Mouse (Mus musculus): Measurements from ENCODE around the gene Efna4.
A peak's percentile ranks its signal among the peaks of the same experiment; 100 is the strongest.

The Efna4 gene

DNA sequence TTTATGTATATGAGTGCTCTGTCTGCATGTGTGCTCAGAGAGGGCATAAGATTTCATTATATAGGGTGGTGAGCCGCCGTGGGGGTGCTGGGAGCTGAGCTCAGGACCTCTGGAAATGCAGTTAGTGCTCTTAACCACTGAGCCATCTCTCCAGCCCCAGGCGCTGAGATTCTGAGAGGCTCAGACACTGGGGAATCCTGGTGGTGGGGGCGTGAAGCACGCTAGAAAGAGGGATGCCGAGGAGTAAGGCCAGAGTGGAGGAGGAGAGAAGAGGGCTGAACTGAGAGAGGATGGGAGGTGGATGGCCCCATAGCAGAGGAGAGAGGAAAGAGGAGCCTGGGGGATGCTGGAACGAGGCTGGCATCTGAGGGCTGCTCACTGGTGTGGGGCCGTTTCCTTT is 26.8 kb upstream of the Efna4 start:
- DNase-seq (ENCODE audit: inconsistent ontology term), result no peak

DNA sequence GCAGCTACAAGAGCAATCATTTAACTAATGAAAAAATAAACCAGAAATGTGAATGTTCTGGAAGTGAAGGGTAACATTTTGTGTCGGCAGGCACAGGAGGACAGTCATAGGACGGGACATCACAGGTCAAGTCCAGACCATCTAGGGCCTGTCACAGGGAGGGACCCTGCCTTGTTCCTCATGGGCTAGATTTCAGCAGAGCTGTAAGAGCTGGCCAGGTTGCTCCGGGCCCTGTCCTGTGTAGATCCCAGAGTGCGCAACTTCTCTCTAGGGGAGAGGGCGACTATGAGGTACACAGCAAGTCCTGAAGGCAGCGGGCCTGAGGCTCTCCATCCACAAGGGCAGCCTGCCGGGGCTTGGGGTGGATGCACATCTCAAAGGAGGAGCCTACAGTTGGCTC is 23.8 kb upstream of the Efna4 start, which contains the start of gene Dcst2:
Gene Dcst2 (plus strand): TSS at position 301 of the 400 bp plus-strand sequence.
- DNase-seq (ENCODE audit: inconsistent ontology term), result no peak

GRCm38 (mm10) chr3:89360237-89360636 is 22.4 kb upstream of the Efna4 start:
- DNase-seq (ENCODE audit: inconsistent ontology term), result no peak

DNA sequence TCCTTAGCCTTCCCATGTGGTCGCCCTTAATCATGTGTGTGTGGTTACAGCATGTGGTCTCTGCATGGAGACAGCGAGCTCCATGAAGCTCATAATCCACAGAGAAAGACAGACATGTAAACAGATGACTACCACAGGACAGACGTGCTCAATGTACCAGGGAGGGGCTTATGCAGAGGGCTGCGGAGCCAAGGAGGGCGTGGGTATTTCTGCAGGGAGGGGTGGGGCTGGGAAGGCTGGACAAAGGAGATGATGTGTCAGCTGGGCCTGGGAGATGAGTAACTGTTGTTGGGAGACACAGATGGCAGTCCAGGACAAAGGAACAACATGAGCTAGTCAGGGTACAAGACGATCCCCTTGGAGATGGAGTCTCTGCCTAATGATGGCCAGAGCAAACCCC is 21.8 kb upstream of the Efna4 start:
- peak; percentile 84 for DNase-seq (ENCODE audit: inconsistent ontology term)

DNA sequence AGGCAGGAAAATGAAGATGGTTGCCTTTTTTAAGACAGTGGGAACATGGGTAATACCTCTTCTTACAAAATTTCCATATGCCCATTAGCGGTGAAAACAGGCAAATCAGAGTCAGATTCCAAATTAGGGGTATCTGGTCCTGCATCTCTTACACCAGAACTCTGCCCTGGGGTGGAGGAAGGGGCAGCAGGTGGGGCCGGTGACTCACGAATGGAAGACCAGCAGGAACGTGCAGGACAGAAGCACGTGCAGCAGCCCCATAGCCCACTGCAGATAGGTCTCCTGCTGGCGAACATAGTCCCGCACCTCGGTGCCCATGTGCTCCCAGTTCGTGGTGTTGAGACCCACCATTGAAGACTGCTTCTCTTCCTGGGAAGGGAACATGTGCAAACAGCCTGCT is 18.2 kb upstream of the Efna4 start:
- no peak for DNase-seq (ENCODE audit: inconsistent ontology term)

GRCm38 (mm10) chr3:89355512-89355902 is 17.7 kb upstream of the Efna4 start:
- no peak for DNase-seq (ENCODE audit: inconsistent ontology term)

GRCm38 (mm10) chr3:89354816-89355511 is 17.1 kb upstream of the Efna4 start:
- DNase-seq (ENCODE audit: inconsistent ontology term), result peak; percentile 80

DNA sequence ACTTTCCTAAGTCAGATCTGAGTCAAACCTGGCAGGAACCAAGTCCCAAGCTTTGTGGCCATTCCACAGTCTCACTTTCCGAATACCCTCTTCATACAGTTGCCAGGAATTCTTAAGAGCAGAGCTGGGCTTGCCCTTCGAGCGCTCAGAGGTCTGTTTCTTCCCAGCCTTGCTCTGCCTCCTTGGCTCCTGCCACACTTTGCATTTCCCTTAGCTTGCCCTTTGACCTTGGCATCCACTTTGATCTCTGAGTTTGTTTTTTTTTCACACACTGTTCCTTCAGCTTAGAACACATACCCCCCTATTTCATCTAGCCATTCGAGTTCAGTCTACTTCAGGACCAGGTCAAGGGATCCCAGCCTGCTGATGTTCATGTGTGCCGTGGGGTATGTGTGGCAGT is 13.4 kb upstream of the Efna4 start:
- DNase-seq (ENCODE audit: inconsistent ontology term), result no peak

- peak; percentile 95 for DNase-seq (ENCODE audit: inconsistent ontology term)
Measured at GRCm38 (mm10) chr3:89349869-89350501, 12.2 kb upstream of the Efna4 start, which contains the start of gene Adam15. Adam15 (minus strand) TSS chr3:89349996.

DNA sequence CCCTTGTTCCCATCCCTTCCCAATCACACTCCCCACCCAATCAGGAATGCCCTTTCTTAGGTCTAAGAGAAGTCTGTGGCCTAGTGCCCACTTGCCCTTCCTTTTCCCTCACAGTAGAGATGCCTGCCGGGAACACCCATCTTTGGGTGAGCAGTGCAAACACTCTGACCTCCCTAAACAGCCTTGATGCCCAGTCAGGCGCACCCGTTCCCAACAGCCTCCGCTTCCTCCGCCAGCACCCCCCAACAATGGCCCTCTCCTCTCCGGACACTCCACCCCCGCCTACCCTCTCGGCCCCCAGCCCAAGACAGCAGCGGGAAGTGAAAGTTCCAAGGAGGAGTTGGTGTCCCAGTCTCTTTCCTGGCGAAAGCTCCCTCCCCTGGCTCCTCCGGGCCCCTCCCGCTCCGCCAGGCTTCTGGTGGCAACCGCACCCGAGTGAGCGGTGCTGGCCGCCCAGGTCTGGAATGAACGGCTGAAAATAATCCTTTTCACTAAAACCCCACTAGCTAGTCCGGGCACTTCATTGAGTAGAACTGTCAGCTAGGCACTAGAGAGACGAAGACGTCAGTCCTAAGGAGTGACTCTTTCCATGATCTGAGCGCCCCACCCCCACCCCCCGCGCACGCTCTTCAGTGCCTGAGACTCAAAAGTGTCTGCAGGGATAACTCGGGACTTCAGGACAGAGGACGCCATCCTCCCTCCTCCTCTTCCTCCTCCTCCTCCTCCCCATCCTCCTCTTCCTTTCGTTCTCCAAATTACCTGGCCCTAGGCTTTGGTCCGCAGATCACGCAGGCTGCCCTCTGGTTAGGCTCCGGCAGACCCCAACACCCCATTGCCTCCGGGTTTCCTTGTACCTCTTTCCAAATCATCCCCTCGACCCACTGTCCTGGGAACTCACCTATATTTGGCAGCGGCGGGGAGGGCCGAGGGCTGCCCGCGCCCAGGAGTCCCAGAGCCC is 11.4 kb upstream of the Efna4 start:
- peak; percentile 62 for DNase-seq (ENCODE audit: inconsistent ontology term)

GRCm38 (mm10) chr3:89347916-89348315 is 10.1 kb upstream of the Efna4 start:
- no peak for DNase-seq (ENCODE audit: inconsistent ontology term)

GRCm38 (mm10) chr3:89346815-89347540 is 9.2 kb upstream of the Efna4 start:
- DNase-seq (ENCODE audit: inconsistent ontology term), result no peak

DNA sequence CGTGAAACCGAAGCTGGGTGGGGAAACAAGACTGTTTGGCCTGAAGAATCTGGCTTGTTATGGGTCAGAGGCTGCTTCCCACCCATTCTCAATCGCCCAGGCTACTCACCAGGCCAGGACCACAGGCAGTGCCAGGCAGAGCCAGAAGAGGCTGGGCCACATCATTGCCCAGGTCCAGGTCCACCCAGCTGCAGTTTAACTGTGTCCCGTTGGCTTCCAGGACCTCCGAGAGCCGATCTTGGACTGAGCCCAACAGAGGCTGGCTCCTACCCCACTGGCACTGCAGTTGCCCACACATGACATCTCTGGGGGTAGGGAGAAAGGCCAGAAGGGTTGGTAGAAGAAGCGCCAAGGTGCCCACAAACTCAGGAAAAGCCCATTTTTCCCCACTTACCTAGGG is 5.5 kb upstream of the Efna4 start:
- no peak for DNase-seq (ENCODE audit: inconsistent ontology term)

GRCm38 (mm10) chr3:89341794-89342193 is 4.0 kb upstream of the Efna4 start:
- no peak for DNase-seq (ENCODE audit: inconsistent ontology term)

- peak; percentile 72 for DNase-seq (ENCODE audit: inconsistent ontology term)
Measured at GRCm38 (mm10) chr3:89340465-89340864, 2.6 kb upstream of the Efna4 start.

DNA sequence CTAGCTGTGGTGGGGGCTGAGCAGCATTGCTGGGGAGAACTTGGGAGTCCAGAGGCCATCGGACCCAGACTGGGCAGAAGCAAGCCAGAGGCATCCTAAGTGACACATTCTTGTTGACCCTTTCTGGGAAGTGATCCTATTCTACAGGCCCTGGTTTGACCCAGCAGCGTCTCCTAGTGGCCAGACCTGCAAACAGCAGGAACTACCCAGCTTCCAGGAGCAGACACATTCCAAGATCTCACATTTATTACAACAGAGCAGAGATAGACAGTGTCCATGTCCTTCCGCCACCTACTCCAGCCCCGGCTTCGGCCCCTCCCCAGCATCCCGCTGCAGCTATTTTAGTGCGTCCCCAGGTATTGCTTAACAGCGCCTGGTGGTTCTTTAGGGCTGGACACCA is 1.6 kb upstream of the Efna4 start:
- peak; percentile 73 for DNase-seq (ENCODE audit: inconsistent ontology term)

DNA sequence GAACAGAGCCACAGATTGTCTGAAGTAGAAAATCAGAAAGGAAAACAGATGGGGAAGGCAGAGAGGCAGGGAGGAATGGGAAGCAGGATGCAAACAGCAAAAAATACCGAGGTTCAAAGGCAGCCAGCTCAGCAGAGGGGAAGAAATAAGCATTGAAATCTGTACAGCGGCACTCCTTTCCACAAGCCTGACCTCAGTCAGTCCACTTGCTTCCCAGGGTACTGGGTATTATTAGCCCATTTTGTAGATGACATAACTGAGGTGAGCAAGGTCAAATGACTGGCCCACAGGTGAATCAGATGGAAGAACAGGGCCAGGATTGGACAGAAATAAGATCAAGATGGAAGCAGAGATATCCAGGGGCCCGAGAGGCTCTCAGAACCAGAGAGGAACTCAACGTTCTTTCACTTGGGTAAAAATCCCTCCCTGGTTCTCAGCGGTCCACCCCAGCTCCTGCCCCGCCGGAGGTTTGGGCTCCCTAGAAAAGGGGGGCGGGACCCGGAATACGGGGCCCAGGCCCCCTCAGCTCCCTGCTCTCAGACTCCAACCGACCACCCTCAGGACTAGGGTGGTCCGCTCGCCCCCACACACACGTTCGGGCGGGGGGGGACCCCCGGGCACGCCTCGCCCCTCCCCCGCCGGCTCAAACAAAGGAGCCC is 637 bp downstream of the Efna4 start:
- peak; percentile 24 for DNase-seq (ENCODE audit: inconsistent ontology term)

- DNase-seq (ENCODE audit: inconsistent ontology term), result peak; percentile 44
Measured at GRCm38 (mm10) chr3:89336529-89336928, 1.3 kb downstream of the Efna4 start.

DNA sequence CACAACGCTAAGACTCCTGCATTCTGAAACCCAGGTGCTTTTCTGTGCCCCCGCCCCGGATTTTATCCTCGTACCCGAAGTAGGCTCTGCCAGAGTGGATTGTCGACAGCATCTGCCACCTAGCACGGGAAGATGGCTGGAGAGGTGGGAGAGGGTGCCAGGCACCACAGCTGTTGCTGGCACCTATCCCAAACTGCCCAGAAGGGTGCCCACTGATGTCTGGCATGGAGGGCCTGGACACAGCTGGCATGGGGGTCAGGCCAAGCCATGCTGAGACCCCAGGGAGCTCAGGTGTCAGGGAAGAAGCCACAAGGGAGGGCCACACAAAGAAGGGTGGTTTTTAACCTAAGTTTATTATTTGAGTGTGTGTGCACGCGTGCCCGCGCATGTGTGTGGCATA is 4.8 kb downstream of the Efna4 start:
- no peak for DNase-seq (ENCODE audit: inconsistent ontology term)

GRCm38 (mm10) chr3:89332476-89332875 is 5.4 kb downstream of the Efna4 start:
- DNase-seq (ENCODE audit: inconsistent ontology term), result no peak

DNA sequence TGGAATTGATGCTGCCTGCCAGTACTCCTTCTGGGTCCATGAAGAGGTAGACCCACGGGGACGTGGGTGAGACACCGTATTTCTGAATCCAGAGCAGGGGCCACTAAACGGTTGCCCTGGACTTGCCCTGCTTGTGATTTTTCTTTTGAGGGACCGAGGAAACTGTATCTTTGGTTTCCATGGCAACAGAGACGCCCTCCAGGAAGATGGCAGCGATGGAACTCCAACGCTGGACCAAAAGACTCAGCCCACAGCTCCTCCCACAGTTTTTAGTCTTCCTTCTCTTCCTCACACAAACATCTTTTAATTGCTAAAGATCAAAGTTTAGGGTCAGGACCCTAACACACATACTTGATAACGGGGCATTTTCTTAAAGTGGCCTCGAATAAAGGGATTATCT is 5.8 kb downstream of the Efna4 start:
- no peak for DNase-seq (ENCODE audit: inconsistent ontology term)

All from Muller cell, postnatal 12 days (primary cell).